Mouse (Mus musculus) midbrain, embryonic 14.5 days (tissue): ENCODE results near the gene Sntb2. TPM values are rescaled to one million over a fixed set of nuclear protein-coding genes. Genes with fewer than 3 reads are reported as not detected.
"Not testable (repeated sequence)": the region's sequence is repeated elsewhere in the genome, so short reads cannot be mapped to it uniquely, and the experiment has no call there.

Source experiments
- ATAC-seq: fragments of 200-750 bp; cut with Nextera tagmentation; 2 replicates; pipeline ENCODE4 v1.8.0; 2017; ENCODE audit warnings: moderate number of reproducible peaks, moderate library complexity; ENCODE audit not compliant: low FRiP score, low TSS enrichment
- DNase-seq: peaks from one replicate; pipeline ENCODE4 v3.0.0-alpha.2; 2015
- H3K27ac ChIP-seq: fragments of 300-500 bp; sonication (generic); replicated peaks from 2 replicates; pipeline ENCODE4 v1.5.1; 2014; ENCODE audit warnings: mild to moderate bottlenecking, low read depth, low read length, moderate library complexity
- H3K27me3 ChIP-seq: fragments of 300-500 bp; sonication (generic); 2 replicates; pipeline ENCODE4 v1.6.1; 2014; ENCODE audit warnings: low read length, control low read depth, mixed read lengths; ENCODE audit not compliant: control insufficient read depth, insufficient read depth
- H3K36me3 ChIP-seq: fragments of 300-500 bp; sonication (generic); 2 replicates; pipeline ENCODE4 v1.6.1; 2014; ENCODE audit warnings: low read length, control low read depth; ENCODE audit not compliant: control insufficient read depth, insufficient read depth
- H3K4me1 ChIP-seq: fragments of 300-500 bp; sonication (generic); 2 replicates; pipeline ENCODE4 v1.6.1; 2014; ENCODE audit warnings: mild to moderate bottlenecking, antibody characterized with exemption, low read length, control low read depth; ENCODE audit not compliant: control insufficient read depth, insufficient read depth
- H3K4me2 ChIP-seq: fragments of 300-500 bp; sonication (generic); 2 replicates; pipeline ENCODE4 v1.6.1; 2014; ENCODE audit warnings: mild to moderate bottlenecking, low read length, moderate library complexity
- H3K4me3 ChIP-seq: fragments of 300-500 bp; sonication (generic); replicated peaks from 2 replicates; pipeline ENCODE4 v1.5.1; 2014; ENCODE audit warnings: low read depth, low read length
- H3K9ac ChIP-seq: fragments of 300-500 bp; sonication (generic); replicated peaks from 2 replicates; pipeline ENCODE4 v1.6.1; 2014; ENCODE audit warnings: mild to moderate bottlenecking, low read length, moderate library complexity
- H3K9me3 ChIP-seq: fragments of 300-500 bp; sonication (generic); 2 replicates; pipeline ENCODE4 v1.6.1; 2016; ENCODE audit warnings: low read length, control low read depth, mixed read lengths; ENCODE audit not compliant: control insufficient read depth
- WGBS: fragments of 180-500 bp; shearing (Covaris S2); extraction: QIAGEN DNeasy Blood & Tissue Kit; methylation state at CpG from one replicate; pipeline ENCODE4 v1.1.7; 2014; 5-methylcytosine and 5-hydroxymethylcytosine counted together
- polyA plus RNA-seq: library from polyadenylated mRNA; unstranded; fragments of >200 nt; fragmentation: Nextera tagmentation; extraction: Ambion mirVana; gene quantifications from 2 replicates; pipeline ENCODE4 v1.2.1, GENCODE M21; 2014

Sntb2 gene
- polyA plus RNA-seq, 1 experiment from 2014 or later = 3.9 TPM

GRCm38 (mm10) chr8:107029310-107029709 is 93.8 kb downstream of the Sntb2 start:
- Histone ChIP-seq H3K9me3 (no peaks in the 10 kb centered on the region), H3K27me3 (no peaks in the 10 kb centered on the region), H3K4me1 (peaks cover 15% of the 10 kb centered on the region), H3K4me3 (no peak overlapping the region), H3K36me3 (no peaks in the 10 kb centered on the region), H3K4me2 (no peak overlapping the region), H3K27ac (no peak overlapping the region), H3K9ac (no peak overlapping the region)
- ATAC-seq (no peak), DNase-seq (no peak)
- 86% methylated on average over 3 of the region's 3 CpGs for WGBS

DNA sequence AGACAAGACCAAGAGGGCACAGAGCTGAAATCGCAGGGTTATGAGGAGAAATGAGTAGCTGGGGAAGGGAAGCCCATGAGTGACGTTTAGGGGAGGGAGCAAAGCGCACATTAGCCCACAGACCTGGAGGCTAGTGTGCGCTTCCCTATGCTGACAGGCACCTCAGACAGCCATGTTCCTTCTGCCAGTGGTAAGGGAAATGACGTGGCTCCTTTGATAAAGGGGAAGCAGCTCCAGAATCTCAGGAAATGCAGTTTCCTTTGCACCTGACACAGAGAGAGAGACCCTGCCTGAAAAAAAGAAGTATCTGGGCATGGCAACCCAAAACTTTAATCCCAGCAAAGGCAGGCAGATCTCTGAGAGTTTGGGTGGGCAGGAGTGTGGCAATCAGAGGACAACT is 94.5 kb downstream of the Sntb2 start:
- 79% methylated on average over 5 of the region's 5 CpGs for WGBS
- Histone ChIP-seq H3K9ac (no peak overlapping the region), H3K4me1 (peaks cover 15% of the 10 kb centered on the region), H3K4me2 (no peak overlapping the region), H3K27me3 (no peaks in the 10 kb centered on the region), H3K9me3 (no peaks in the 10 kb centered on the region), H3K27ac (no peak overlapping the region), H3K4me3 (no peak overlapping the region), H3K36me3 (no peaks in the 10 kb centered on the region)
- ATAC-seq = no peak
- DNase-seq = no peak

DNA sequence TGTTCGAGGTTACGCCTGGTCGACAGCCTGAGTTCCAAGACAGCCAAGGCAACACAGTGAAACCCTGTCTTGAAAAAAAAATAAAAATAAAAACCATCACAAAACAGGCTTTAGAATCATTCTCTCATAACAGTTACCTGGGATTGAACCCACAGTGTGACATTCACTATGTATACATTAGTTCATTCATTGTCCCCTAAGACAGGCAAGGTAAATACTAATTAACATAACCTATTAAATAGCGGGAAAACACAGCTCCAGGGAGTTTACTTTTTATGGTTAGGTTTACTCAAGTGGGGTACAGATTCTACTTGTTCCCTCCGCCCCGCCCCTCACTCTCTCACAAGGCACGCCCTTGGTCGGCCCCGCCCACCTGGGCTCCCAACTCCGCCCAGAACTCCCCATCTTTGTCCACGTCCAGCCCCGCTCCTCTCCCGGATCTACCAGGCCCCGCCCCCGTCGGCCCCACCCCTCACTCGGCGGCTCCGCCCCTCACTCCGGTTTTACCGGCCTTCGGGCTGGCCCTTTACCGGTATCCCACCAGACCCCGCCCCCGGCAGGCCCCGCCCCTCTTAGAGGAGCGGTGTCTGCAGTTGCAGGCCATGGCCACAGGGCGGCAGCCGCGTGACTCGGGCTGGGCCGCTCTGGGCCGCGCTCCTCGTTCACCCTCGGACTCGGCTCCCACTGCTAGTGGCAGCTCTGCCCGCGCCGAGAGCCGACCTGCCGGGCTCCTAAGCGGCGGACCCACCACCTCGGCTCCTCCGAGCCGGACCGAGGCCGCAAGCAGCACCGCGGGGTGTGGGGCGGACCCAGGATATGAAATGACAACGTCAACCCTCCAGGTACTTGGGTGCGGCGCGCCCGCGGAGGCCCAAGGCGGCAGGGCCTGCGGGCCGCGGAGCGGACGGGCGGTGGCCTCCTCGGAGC is 95.4 kb downstream of the Sntb2 start, which contains the start of gene Vps4a:
Gene Vps4a (plus strand): TSS at position 573 of the 927 bp plus-strand sequence.
- no peaks in the 10 kb centered on the region; the same call in 1 of the 2 replicates for H3K36me3 ChIP-seq
- H3K4me2 ChIP-seq = peak within 1 kb of the TSS; percentile 70
- H3K27me3 ChIP-seq = no peaks in the 10 kb centered on the region

DNA sequence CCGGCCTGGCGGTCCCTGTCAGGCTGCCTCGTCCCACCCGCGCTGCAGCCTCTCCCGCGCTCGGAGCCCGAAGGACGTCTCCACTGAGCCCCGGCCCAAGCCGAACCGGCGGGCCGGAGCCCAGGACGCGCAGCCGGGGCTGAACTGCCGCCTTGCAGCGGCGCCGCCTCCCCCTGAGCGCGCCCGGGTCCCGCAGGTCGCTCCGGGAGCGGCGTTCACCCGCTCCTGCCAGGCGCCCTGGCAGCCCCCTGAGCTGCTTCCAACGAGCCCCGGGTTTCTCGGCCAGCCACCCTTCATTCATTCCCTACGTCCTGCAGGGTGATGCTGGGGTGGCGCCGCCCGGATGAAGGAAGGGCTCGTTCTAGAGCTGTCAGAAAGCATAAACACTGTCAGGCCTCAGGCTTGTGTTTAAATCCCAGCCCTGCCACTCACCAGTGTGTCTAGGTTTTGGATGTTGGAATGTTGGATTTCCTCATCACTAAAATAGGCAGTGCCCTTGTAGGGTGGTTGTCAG is 96.1 kb downstream of the Sntb2 start:
- under 1% methylated on average over 40 of the region's 40 CpGs for WGBS
- Histone ChIP-seq H3K9ac (peak overlapping the region; percentile 93), H3K4me3 (peak overlapping the region; percentile 95), H3K9me3 (no peaks in the 10 kb centered on the region), H3K4me2 (peak overlapping the region; percentile 70), H3K27me3 (no peaks in the 10 kb centered on the region), H3K27ac (peak overlapping the region; percentile 81), H3K36me3 (peaks cover 4% of the 10 kb centered on the region), H3K4me1 (peaks cover 15% of the 10 kb centered on the region)
- ATAC-seq (peak; percentile 9), DNase-seq (no peak)

More for the DNA sequence above, 95.4 kb downstream of the Sntb2 start, which contains the start of gene Vps4a:
- peak within 1 kb of the TSS; percentile 81 for H3K27ac ChIP-seq
- DNase-seq (peak; percentile 97), ATAC-seq (peak; percentile 96)
- H3K9me3 ChIP-seq = no peaks in the 10 kb centered on the region
- H3K4me1 ChIP-seq = peaks cover 15% of the 10 kb centered on the region
- peak within 1 kb of the TSS; percentile 93 for H3K9ac ChIP-seq
- 4% methylated on average over 66 of the region's 66 CpGs for WGBS
- peak within 1 kb of the TSS; percentile 95 for H3K4me3 ChIP-seq

GRCm38 (mm10) chr8:107033609-107034008 is 98.1 kb downstream of the Sntb2 start:
- WGBS = 93% methylated on average over 2 of the region's 2 CpGs
- DNase-seq, ATAC-seq, H3K9ac ChIP-seq, H3K4me2 ChIP-seq, H3K9me3 ChIP-seq, H3K27me3 ChIP-seq, H3K27ac ChIP-seq, H3K4me3 ChIP-seq: not testable (repeated sequence)
- Histone ChIP-seq H3K4me1 (peaks cover 15% of the 10 kb centered on the region), H3K36me3 (peaks cover 14% of the 10 kb centered on the region)

DNA sequence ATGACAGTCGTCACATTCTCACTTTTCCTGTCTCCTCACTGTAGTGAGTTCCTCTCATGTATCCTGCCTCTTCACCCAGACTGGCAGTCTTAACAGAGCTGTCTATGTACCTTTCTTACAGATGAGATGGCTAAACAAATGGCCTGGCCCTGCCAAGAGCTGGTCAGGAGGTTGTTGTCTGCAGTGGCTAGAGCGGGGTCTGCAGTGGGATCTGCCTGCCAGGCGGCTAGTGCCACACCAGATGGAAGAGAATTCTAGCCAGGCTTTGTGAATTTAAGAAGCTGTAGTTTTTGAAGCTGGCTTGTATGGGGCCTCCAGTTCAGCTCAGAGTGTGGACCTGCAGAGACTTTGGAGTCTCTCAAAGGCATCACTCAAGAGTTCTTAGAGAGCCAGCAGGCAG is 100.1 kb downstream of the Sntb2 start:
- Histone ChIP-seq H3K4me2 (no peak overlapping the region), H3K9me3 (no peaks in the 10 kb centered on the region), H3K4me3 (no peak overlapping the region), H3K27ac (no peak overlapping the region), H3K4me1 (peaks cover 15% of the 10 kb centered on the region), H3K27me3 (no peaks in the 10 kb centered on the region), H3K36me3 (peaks cover 34% of the 10 kb centered on the region), H3K9ac (no peak overlapping the region)
- ATAC-seq (no peak), DNase-seq (no peak)
- WGBS = 90% methylated on average over 3 of the region's 3 CpGs

GRCm38 (mm10) chr8:107036626-107037025 is 101.1 kb downstream of the Sntb2 start:
- H3K4me2 ChIP-seq = no peak overlapping the region
- no peaks in the 10 kb centered on the region for H3K27me3 ChIP-seq
- 91% methylated on average over 8 of the region's 8 CpGs for whole genome bisulfite sequencing
- H3K36me3 ChIP-seq = peaks cover 43% of the 10 kb centered on the region
- H3K27ac ChIP-seq = no peak overlapping the region
- no peak overlapping the region for H3K4me3 ChIP-seq
- peaks cover 15% of the 10 kb centered on the region for H3K4me1 ChIP-seq
- ATAC-seq (no peak), DNase-seq (no peak)
- H3K9ac ChIP-seq = no peak overlapping the region
- H3K9me3 ChIP-seq = no peaks in the 10 kb centered on the region

DNA sequence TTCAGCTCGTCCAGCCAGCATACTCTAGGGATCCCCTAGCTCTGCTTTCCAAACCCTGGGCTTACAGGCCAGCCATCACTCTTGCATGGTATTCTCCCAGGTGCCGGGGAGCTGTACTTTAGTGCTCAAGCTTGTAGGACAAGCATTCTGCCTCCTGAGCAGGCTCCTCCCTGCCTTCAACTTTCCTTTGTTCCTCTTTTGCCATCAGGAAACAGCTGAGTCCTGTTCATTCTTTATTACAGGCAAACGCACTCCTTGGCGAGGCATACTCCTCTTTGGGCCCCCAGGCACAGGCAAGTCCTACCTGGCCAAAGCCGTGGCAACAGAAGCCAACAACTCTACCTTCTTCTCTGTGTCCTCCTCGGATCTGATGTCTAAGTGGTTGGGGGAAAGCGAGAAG is 105.1 kb downstream of the Sntb2 start:
- WGBS = 88% methylated on average over 7 of the region's 7 CpGs
- DNase-seq (no peak), ATAC-seq (no peak)
- Histone ChIP-seq H3K27me3 (no peaks in the 10 kb centered on the region), H3K4me2 (no peak overlapping the region), H3K27ac (no peak overlapping the region), H3K9me3 (no peaks in the 10 kb centered on the region), H3K9ac (no peak overlapping the region), H3K4me3 (no peak overlapping the region), H3K36me3 (peaks cover 83% of the 10 kb centered on the region), H3K4me1 (no peaks in the 10 kb centered on the region)
